Mouse (Mus musculus) megakaryocyte, embryonic 14.5 days (primary cell): ENCODE data around the gene Klhl5.

Experiments
- FLI1 ChIP-seq: IDR thresholded peaks from 2 replicates; pipeline ENCODE4 v1.6.1; 2012; ENCODE audit warnings: low read length, inconsistent platforms, mixed read lengths
- GATA1 ChIP-seq: IDR thresholded peaks from 3 replicates; pipeline ENCODE4 v1.6.1; 2012; ENCODE audit warnings: mixed read lengths, low read length, inconsistent platforms, borderline replicate concordance

DNA sequence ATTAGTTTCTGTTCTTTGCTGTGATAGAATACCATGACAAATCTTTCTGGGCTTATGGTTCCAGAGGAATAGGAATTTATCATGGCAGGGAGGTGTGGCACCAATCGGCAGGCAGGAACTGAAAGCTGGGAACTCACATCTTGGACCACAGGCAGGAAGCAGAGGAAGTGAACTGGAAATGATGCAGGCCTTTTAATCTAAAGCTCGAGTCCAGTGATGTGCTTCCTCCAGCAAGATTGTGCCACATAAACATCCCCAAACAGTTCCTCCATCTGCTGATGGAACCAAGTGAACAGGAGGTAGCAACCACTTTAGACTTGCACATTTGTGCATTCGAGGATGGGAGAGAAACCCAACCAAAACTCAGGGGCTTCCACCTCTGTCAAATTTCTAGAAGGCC lies 12.6 kb downstream of the Klhl5 start:
- TF ChIP-seq GATA1 (no peak), FLI1 (no peak)
